Mouse (Mus musculus) heart, adult 2 months (tissue): ENCODE data around the gene Rasef. TPM values are rescaled to one million over a fixed set of nuclear protein-coding genes. Genes with fewer than 3 reads are reported as not detected.

Source experiments
- DNase-seq, 2 experiments: peaks; one replicate each; pipeline ENCODE4 v3.0.0; 2021
- H3K27ac ChIP-seq: fragments of 200-600 bp; 2 replicates; pipeline ENCODE4 v1.8.1; 2022
- H3K27me3 ChIP-seq: fragments of 200-500 bp; 2 replicates; pipeline ENCODE4 v1.6.1; 2012; ENCODE audit warnings: mild to moderate bottlenecking, low read length, inconsistent platforms, mixed read lengths; ENCODE audit not compliant: control insufficient read depth, insufficient read depth
- H3K36me3 ChIP-seq: fragments of 200-500 bp; 2 replicates; pipeline ENCODE4 v1.6.1; 2012; ENCODE audit warnings: low read length, inconsistent platforms; ENCODE audit not compliant: control insufficient read depth, insufficient read depth
- H3K4me1 ChIP-seq: fragments of 200-500 bp; 2 replicates; pipeline ENCODE4 v1.6.1; 2011; ENCODE audit warnings: low read length; ENCODE audit not compliant: control insufficient read depth, insufficient read depth
- H3K4me3 ChIP-seq: fragments of 200-600 bp; 2 replicates; pipeline ENCODE4 v1.8.1; 2022
- H3K79me2 ChIP-seq: fragments of 200-500 bp; replicated peaks from 2 replicates; pipeline ENCODE4 v1.6.1; 2012; ENCODE audit warnings: mild to moderate bottlenecking, inconsistent platforms, low read length, moderate library complexity, mixed read lengths; ENCODE audit not compliant: control insufficient read depth, insufficient read depth
- H3K9ac ChIP-seq: fragments of 200-500 bp; 2 replicates; pipeline ENCODE4 v1.6.1; 2012; ENCODE audit warnings: low read depth, mild to moderate bottlenecking, control low read depth, inconsistent platforms, low read length, mixed read lengths
- CTCF ChIP-seq: fragments of 200-600 bp; IDR thresholded peaks from 2 replicates; pipeline ENCODE4 v1.8.1; 2022; ENCODE audit warnings: antibody characterized with exemption, mild to moderate bottlenecking, moderate library complexity
- EP300 ChIP-seq: fragments of 200-500 bp; IDR thresholded peaks from 2 replicates; pipeline ENCODE4 v1.6.1; 2011; ENCODE audit warnings: low read depth, low read length, control low read depth; ENCODE audit not compliant: insufficient read depth
- POLR2A ChIP-seq: fragments of 200-500 bp; IDR thresholded peaks from 2 replicates; pipeline ENCODE4 v1.6.1; 2011; ENCODE audit warnings: mild to moderate bottlenecking, low read depth, low read length, control low read depth; ENCODE audit not compliant: insufficient read depth
- WGBS: fragments of 180-500 bp; shearing (Covaris S2); methylation state at CpG from one replicate; pipeline ENCODE4 v1.1.7; 2018; 5-methylcytosine and 5-hydroxymethylcytosine counted together
- intact Hi-C: fragments of 180-260 bp; cut with DNase I; formaldehyde crosslinking; loops from one replicate; pipeline ENCODE4 v1.15.1; 2025
- polyA plus RNA-seq: library from polyadenylated mRNA; depleted of rRNA; stranded (reverse); fragments of >200 nt; gene quantifications from 2 replicates; pipeline ENCODE4 v1.2.3, GENCODE M21; 2012
- total RNA-seq, 2 experiments: library from RNA; stranded (reverse); gene quantifications; 2 replicates each; pipeline ENCODE4 v1.2.3; 2021

Rasef gene
- total and polyA plus RNA-seq, 3 experiments: 0.51 to 0.77 (median 0.60) TPM

DNA sequence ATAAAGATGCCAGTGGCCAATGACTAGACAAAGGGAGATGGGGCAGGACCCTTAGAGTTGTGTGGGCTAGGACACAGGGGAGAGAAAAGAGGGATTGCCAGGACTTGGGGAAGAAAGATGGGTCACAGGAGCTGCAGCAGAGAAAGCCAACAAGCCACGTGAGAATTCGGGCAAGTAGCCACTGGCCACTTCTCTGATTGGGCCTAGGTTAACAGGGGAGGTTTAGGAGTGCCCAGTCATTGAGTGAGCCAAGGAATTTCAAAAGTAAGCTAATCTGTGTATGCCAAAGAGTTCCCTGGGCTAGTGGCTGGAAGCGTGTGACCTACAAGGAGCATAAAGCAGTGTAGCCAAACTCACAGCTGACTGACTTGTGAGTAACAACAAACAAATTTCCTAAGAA is 9.7 kb downstream of the Rasef start:
- TF ChIP-seq EP300: no peak
- no peak for TF ChIP-seq CTCF
- no peak for TF ChIP-seq POLR2A
- WGBS: 53% methylated on average over 3 of the region's 3 CpGs
- no peaks in the 10 kb centered on the region for H3K4me1 ChIP-seq
- no peak overlapping the region for H3K4me3 ChIP-seq
- no peaks in the 10 kb centered on the region for H3K27me3 ChIP-seq
- intact Hi-C loops: no loop called here
- H3K36me3 ChIP-seq: no peaks in the 10 kb centered on the region
- no peak overlapping the region; the same call in 1 of the 2 replicates for H3K27ac ChIP-seq
- no peak overlapping the region for H3K9ac ChIP-seq
- no peaks in the 10 kb centered on the region for H3K79me2 ChIP-seq
- DNase-seq: no peak

DNA sequence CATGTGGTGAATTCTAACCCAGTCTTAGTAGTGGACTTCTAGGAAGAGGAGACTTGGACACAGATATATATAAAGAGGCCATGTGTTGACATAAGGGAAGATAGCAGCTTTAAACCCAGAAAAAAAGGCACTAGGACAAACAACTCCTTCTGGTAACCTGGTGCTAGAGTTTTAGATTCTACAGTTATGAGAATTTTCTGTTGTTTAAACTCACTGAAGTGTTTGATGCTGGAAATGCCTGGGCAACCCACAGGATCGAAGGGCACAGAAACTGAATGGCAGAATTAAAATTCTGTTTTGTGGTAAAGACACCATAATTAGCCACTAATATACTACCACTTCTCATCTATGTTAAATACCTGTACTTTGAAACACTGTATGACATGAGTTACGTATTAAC is 15.5 kb downstream of the Rasef start:
- DNase-seq: no peak
- no peaks in the 10 kb centered on the region for H3K36me3 ChIP-seq
- no peak overlapping the region for H3K4me3 ChIP-seq
- H3K27ac ChIP-seq: no peak overlapping the region
- intact Hi-C loops: no loop called here
- no peak overlapping the region for H3K9ac ChIP-seq
- TF ChIP-seq EP300 (no peak), POLR2A (no peak), CTCF (no peak)
- H3K79me2 ChIP-seq: no peaks in the 10 kb centered on the region
- no peaks in the 10 kb centered on the region for H3K4me1 ChIP-seq
- H3K27me3 ChIP-seq: no peaks in the 10 kb centered on the region
- 85% methylated on average over 2 of the region's 2 CpGs for WGBS

DNA sequence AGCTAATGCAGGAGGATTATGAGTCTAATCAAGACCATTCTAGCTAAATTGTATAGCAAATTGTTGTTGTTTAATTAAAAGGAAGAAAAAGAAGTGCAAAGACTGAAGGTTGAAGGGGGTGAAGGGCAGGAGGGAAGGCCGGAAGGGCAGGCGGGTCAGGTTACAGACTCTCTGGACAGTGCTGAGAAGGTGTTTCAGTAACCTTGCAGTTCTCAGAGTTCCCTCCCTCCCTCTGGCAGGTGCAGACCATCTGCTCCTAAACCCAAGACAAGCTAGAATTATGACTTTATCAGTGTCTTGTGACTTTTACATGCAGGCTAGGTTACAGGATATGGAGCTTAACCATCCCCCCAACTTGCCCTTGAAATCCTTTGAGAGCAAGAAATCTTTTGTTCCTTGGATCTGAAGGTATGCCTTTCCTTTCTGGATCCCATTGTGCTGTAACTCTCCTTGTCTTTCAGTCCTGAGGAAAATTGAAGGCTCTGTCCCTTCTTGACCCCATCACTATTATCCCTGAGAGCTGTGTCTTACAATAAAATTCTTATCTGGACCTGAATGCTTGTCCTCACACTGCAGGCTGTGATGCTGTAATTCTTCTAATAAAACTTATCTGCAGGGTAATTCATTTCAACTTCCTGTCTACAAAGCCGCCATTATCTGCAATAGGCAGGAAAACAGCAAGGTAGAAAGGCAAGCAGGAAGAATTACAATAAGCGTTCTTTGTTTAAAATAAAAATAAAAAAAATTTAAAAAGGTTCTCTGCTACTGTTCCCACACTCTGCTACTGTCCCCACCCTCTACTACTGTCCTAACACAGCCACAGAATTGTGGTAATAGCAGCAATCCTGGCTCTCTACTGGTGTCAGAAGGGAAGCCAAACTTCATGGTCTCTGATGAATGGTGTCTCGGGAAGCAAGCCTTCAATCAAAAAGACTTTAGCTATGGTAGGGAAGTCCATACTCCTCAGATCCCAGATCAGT is 16.7 kb downstream of the Rasef start:
- Histone ChIP-seq H3K9ac (no peak overlapping the region), H3K36me3 (no peaks in the 10 kb centered on the region), H3K79me2 (no peaks in the 10 kb centered on the region), H3K4me3 (no peak overlapping the region), H3K27me3 (no peaks in the 10 kb centered on the region), H3K27ac (no peak overlapping the region), H3K4me1 (no peaks in the 10 kb centered on the region)
- 55% methylated on average over 5 of the region's 5 CpGs for WGBS
- no peak for DNase-seq
- TF ChIP-seq CTCF: no peak
- TF ChIP-seq POLR2A: no peak
- TF ChIP-seq EP300: no peak
- intact Hi-C loops: no loop called here

DNA sequence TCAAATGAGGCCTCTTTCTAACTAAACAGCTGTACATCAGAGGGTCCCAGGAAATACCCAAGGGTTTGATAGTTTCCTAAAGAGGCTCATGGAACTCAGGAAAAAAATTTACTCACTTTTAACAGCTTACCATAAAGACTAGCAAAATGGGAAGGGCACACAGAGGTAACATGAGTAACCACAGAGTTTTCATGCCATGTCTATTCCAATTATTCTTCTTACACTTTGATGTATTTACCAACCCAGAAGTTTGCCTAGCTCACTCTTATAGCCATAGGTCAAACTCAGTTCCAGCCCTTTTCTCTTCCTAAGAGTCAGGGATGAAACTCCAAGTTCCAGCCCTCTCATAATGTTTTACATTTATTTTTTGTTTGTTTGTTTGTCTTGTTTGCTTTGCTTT is 18.8 kb downstream of the Rasef start:
- intact Hi-C loops: no loop called here

DNA sequence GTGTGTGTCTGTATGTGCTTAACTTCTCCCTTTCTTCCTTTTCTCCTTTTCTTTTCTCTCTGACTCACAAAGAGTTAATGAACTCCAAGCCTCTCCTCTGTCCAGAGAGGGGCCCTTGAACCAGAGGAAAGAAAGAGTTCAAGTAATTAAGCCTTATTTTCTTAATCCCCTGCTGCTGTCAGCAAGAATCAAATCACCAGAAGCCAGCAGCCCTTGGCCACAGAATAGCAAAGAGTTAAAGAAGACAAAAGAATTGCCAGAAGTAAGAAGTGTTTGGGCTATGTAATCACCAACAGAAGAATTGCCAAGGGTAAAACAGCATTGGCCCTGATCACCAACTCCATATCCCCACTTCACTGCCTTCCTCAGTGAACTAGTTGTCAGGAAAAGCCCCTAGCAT is 20.2 kb downstream of the Rasef start:
- no peak for TF ChIP-seq POLR2A
- TF ChIP-seq EP300: no peak
- TF ChIP-seq CTCF: no peak
- Histone ChIP-seq H3K27me3 (no peaks in the 10 kb centered on the region), H3K9ac (no peak overlapping the region), H3K79me2 (no peaks in the 10 kb centered on the region), H3K27ac (no peak overlapping the region), H3K4me1 (no peaks in the 10 kb centered on the region), H3K4me3 (no peak overlapping the region), H3K36me3 (no peaks in the 10 kb centered on the region)
- intact Hi-C loops: no loop called here
- no peak for DNase-seq

More for the DNA sequence above, 18.8 kb downstream of the Rasef start:
- H3K9ac ChIP-seq: no peak overlapping the region
- no peak for TF ChIP-seq POLR2A
- no peak for TF ChIP-seq CTCF
- no peak for TF ChIP-seq EP300
- DNase-seq: no peak
- H3K4me3 ChIP-seq: no peak overlapping the region
- no peak overlapping the region for H3K27ac ChIP-seq
- H3K79me2 ChIP-seq: no peaks in the 10 kb centered on the region
- H3K27me3 ChIP-seq: no peaks in the 10 kb centered on the region
- no peaks in the 10 kb centered on the region for H3K4me1 ChIP-seq
- no peaks in the 10 kb centered on the region for H3K36me3 ChIP-seq

DNA sequence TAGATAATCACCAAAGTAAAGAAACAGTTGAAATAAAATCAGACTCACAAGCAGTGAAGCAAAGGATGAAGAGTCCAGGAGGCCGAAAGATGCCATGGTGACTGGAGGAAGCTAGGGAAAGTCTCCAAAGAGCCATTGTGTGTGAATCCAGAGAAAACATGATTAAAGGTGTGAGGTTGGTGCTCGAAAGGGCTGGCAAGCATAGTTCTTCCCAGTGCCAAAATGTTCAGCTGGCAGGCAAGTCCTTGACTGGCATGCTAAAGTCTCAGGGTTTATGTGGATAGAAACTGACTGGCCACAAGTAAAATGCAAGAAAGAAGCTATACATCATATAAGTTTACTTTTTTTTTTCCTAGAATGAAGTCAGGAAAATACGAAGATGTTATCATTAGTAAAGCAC is 22.6 kb downstream of the Rasef start:
- no peak for DNase-seq
- TF ChIP-seq POLR2A (no peak), CTCF (no peak)
- H3K4me1 ChIP-seq: no peaks in the 10 kb centered on the region
- no peaks in the 10 kb centered on the region for H3K79me2 ChIP-seq
- intact Hi-C loops: no loop called here
- no peak overlapping the region for H3K4me3 ChIP-seq
- no peak overlapping the region for H3K27ac ChIP-seq
- no peaks in the 10 kb centered on the region for H3K36me3 ChIP-seq
- 49% methylated on average over 3 of the region's 3 CpGs for WGBS
- no peaks in the 10 kb centered on the region for H3K27me3 ChIP-seq
- H3K9ac ChIP-seq: no peak overlapping the region
